Mouse (Mus musculus): ENCODE data around the gene Snrpf. TPM values are rescaled to one million over a fixed set of nuclear protein-coding genes. Genes with fewer than 3 reads are reported as not detected.
A peak's percentile ranks its signal among the peaks of the same experiment; 100 is the strongest.

Gene Snrpf
- total RNA-seq (2022) = 10 to 100 TPM in 3 of 4 experiments, 1 to 10 TPM in 1; 9.7 to 14.9 (median 11.3) TPM

- peak; percentile 84 to 96 for DNase-seq (ENCODE audit: low spot score in 2 of 2)
Observed at GRCm38 (mm10) chr10:93589281-93589848, at the start of gene Snrpf. Gene Snrpf (minus strand): TSS chr10:93589706.

- DNase-seq (ENCODE audit: low spot score in 2 of 2) = no peak
Observed at GRCm38 (mm10) chr10:93635941-93636340, 46.4 kb upstream of the Snrpf start.

GRCm38 (mm10) chr10:93633971-93634370 is 44.5 kb upstream of the Snrpf start:
- no peak for DNase-seq (ENCODE audit: low spot score in 2 of 2)

GRCm38 (mm10) chr10:93633563-93633962 is 44.1 kb upstream of the Snrpf start:
- DNase-seq (ENCODE audit: low spot score in 2 of 2) = no peak

- no peak for DNase-seq (ENCODE audit: low spot score in 2 of 2)
Observed at GRCm38 (mm10) chr10:93632086-93632485, 42.6 kb upstream of the Snrpf start.

- no peak for DNase-seq (ENCODE audit: low spot score in 2 of 2)
Observed at GRCm38 (mm10) chr10:93630310-93630709, 40.8 kb upstream of the Snrpf start.

GRCm38 (mm10) chr10:93624151-93624550 is 34.6 kb upstream of the Snrpf start:
- no peak for DNase-seq (ENCODE audit: low spot score in 2 of 2)

GRCm38 (mm10) chr10:93623725-93624124 is 34.2 kb upstream of the Snrpf start:
- DNase-seq (ENCODE audit: low spot score in 2 of 2) = no peak

GRCm38 (mm10) chr10:93620438-93621179 is 31.1 kb upstream of the Snrpf start:
- no peak for DNase-seq (ENCODE audit: low spot score in 2 of 2)

GRCm38 (mm10) chr10:93614850-93615249 is 25.3 kb upstream of the Snrpf start:
- no peak for DNase-seq (ENCODE audit: low spot score in 2 of 2)

GRCm38 (mm10) chr10:93611419-93612007 is 22.0 kb upstream of the Snrpf start:
- DNase-seq (ENCODE audit: low spot score in 2 of 2) = no peak

- no peak for DNase-seq (ENCODE audit: low spot score in 2 of 2)
Observed at GRCm38 (mm10) chr10:93610896-93611295, 21.4 kb upstream of the Snrpf start.

- no peak for DNase-seq (ENCODE audit: low spot score in 2 of 2)
Observed at GRCm38 (mm10) chr10:93609236-93609635, 19.7 kb upstream of the Snrpf start.

- no peak for DNase-seq (ENCODE audit: low spot score in 2 of 2)
Observed at GRCm38 (mm10) chr10:93608051-93608450, 18.5 kb upstream of the Snrpf start.

- DNase-seq (ENCODE audit: low spot score in 2 of 2) = no peak
Observed at GRCm38 (mm10) chr10:93606326-93606725, 16.8 kb upstream of the Snrpf start.

GRCm38 (mm10) chr10:93603256-93603655 is 13.8 kb upstream of the Snrpf start:
- DNase-seq (ENCODE audit: low spot score in 2 of 2) = no peak

- DNase-seq (ENCODE audit: low spot score in 2 of 2) = no peak
Observed at GRCm38 (mm10) chr10:93602309-93602708, 12.8 kb upstream of the Snrpf start.

GRCm38 (mm10) chr10:93596641-93597040 is 7.1 kb upstream of the Snrpf start:
- DNase-seq (ENCODE audit: low spot score in 2 of 2) = no peak

- DNase-seq (ENCODE audit: low spot score in 2 of 2) = no peak
Observed at GRCm38 (mm10) chr10:93595831-93596230, 6.3 kb upstream of the Snrpf start.

GRCm38 (mm10) chr10:93594022-93594482 is 4.5 kb upstream of the Snrpf start:
- peak; percentile 79 to 81 for DNase-seq (ENCODE audit: low spot score in 2 of 2)

GRCm38 (mm10) chr10:93592456-93592855 is 3.0 kb upstream of the Snrpf start:
- DNase-seq (ENCODE audit: low spot score in 2 of 2) = no peak

GRCm38 (mm10) chr10:93588796-93589195 is 710 bp downstream of the Snrpf start:
- no peak for DNase-seq (ENCODE audit: low spot score in 2 of 2)
